Mouse (Mus musculus) brain, embryonic 14.5 days (tissue): ENCODE results near the gene Zfp607b.

Experiments used
- CTCF ChIP-seq: fragments of 200-500 bp; IDR thresholded peaks from 2 replicates; pipeline ENCODE4 v1.5.1; 2012; ENCODE audit warnings: inconsistent platforms, mild to moderate bottlenecking, moderate library complexity, borderline replicate concordance; ENCODE audit not compliant: insufficient read depth, insufficient read length; ENCODE audit errors: extremely low read depth
- POLR2A ChIP-seq: fragments of 200-500 bp; IDR thresholded peaks from 2 replicates; pipeline ENCODE4 v1.6.1; 2012; ENCODE audit warnings: mild to moderate bottlenecking, inconsistent platforms, borderline replicate concordance; ENCODE audit not compliant: poor library complexity, insufficient read depth, insufficient read length, severe bottlenecking; ENCODE audit errors: extremely low read depth

DNA sequence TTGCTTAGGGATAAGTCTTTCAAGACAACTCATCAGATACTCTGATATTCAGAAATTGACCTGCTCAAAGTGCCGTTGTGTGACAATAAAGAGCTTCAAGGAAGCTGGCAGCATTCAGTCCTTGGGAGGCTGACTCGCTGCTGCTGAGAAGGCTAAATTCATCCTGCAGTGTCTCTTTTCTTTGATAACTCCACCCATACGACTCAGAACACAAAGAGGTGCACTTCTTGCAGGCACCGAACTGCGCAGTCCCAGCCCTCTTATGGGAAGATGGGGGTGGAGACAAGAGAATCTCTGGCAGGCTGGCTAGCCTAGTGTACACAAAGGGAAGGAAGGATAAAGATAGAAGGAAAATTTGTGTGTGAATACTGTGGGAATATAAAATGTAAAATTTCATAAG, 46.3 kb downstream of the Zfp607b start:
- TF ChIP-seq CTCF (no peak), POLR2A (no peak)
